Mouse (Mus musculus) fat pad, adult 2 months (tissue): ENCODE measurements around the gene C2cd6.
A peak's percentile ranks its signal among the peaks of the same experiment; 100 is the strongest.

Experiments
- DNase-seq: peaks from one replicate; pipeline ENCODE4 v3.0.0-alpha.2; 2011; ENCODE audit warnings: low read depth, low spot score; ENCODE audit errors: extremely low read depth

C2cd6 gene

GRCm38 (mm10) chr1:59094705-59095104, at the start of gene C2cd6:
Gene C2cd6 (minus strand): TSS chr1:59094900.
- no peak for DNase-seq

- no peak for DNase-seq
Measured at GRCm38 (mm10) chr1:59142809-59143208, 48.1 kb upstream of the C2cd6 start.

GRCm38 (mm10) chr1:59134419-59134818, 39.7 kb upstream of the C2cd6 start:
- DNase-seq: no peak

- DNase-seq: no peak
Measured at GRCm38 (mm10) chr1:59128879-59129278, 34.2 kb upstream of the C2cd6 start.

- DNase-seq: no peak
Measured at GRCm38 (mm10) chr1:59125558-59125957, 30.9 kb upstream of the C2cd6 start.

- no peak for DNase-seq
Measured at GRCm38 (mm10) chr1:59119720-59120457, 25.2 kb upstream of the C2cd6 start, which contains the start of gene Tmem237. Gene Tmem237 (minus strand): TSS chr1:59120408.

GRCm38 (mm10) chr1:59110524-59110923, 15.8 kb upstream of the C2cd6 start:
- peak; percentile 19 for DNase-seq

- no peak for DNase-seq
Measured at GRCm38 (mm10) chr1:59102071-59102470, 7.4 kb upstream of the C2cd6 start.

- no peak for DNase-seq
Measured at GRCm38 (mm10) chr1:59101020-59101419, 6.3 kb upstream of the C2cd6 start.

GRCm38 (mm10) chr1:59070867-59071266, 23.8 kb downstream of the C2cd6 start:
- no peak for DNase-seq

GRCm38 (mm10) chr1:59067976-59068375, 26.7 kb downstream of the C2cd6 start:
- no peak for DNase-seq

- no peak for DNase-seq
Measured at GRCm38 (mm10) chr1:59063697-59064096, 31.0 kb downstream of the C2cd6 start.

GRCm38 (mm10) chr1:59056955-59057354, 37.7 kb downstream of the C2cd6 start:
- no peak for DNase-seq

GRCm38 (mm10) chr1:59051306-59051705, 43.4 kb downstream of the C2cd6 start:
- DNase-seq: peak; percentile 54

GRCm38 (mm10) chr1:59037723-59038122, 57.0 kb downstream of the C2cd6 start:
- DNase-seq: no peak

GRCm38 (mm10) chr1:59021556-59021955, 73.1 kb downstream of the C2cd6 start:
- DNase-seq: no peak

- DNase-seq: peak; percentile 4
Measured at GRCm38 (mm10) chr1:59009250-59009649, 85.5 kb downstream of the C2cd6 start.
